ENCODE assay signal across 18 mouse cellular contexts in genomic region chr15:84731676-84732424, GRCm38 (mm10). TPM values are rescaled to one million over a fixed set of nuclear protein-coding genes. Genes with fewer than 3 reads are reported as not detected.
DNase-seq lines count a peak whose midpoint lies in the region; ATAC-seq lines count a peak whose summit lies in the region.
"Had no signal": no experiment of that assay in that cellular context is flagged by ENCODE, and none has a peak within 500 bp of the region (broad histone marks: within the 10 kb centered on the region; RNA-seq: fewer than 3 reads in every experiment).

No protein-coding gene starts in this region.

- peaks cover 7% of the 10 kb centered on the region; the same call in 1 of the 2 replicates for H3K4me1 ChIP-seq in kidney, embryonic 16.5 days (ENCODE audit: insufficient read depth, low read length)
- H3K4me1 ChIP-seq: liver, embryonic 15.5 days had no signal

- no peak overlapping the region for H3K4me3 ChIP-seq in kidney, embryonic 16.5 days (ENCODE audit: low read length)
- H3K4me3 ChIP-seq: limb, embryonic 15.5 days; liver, embryonic 15.5 days had no signal

- H3K27me3 ChIP-seq in kidney, embryonic 16.5 days (ENCODE audit: insufficient read depth, low read length): no peaks in the 10 kb centered on the region
- H3K27me3 ChIP-seq: limb, embryonic 15.5 days; liver, embryonic 15.5 days had no signal

- H3K9me3 ChIP-seq in kidney, embryonic 16.5 days (ENCODE audit: low read length): no peaks in the 10 kb centered on the region
- H3K9me3 ChIP-seq: limb, embryonic 15.5 days; liver, embryonic 15.5 days had no signal

- WGBS in kidney, embryonic 16.5 days: 26% methylated on average over 18 of the region's 18 CpGs

- H3K4me2 ChIP-seq in kidney, embryonic 16.5 days (replicated peaks; ENCODE audit: low read depth, low read length): no peak overlapping the region
- H3K4me2 ChIP-seq: limb, embryonic 15.5 days; liver, embryonic 15.5 days had no signal

- peak overlapping the region; percentile 32; the same call in 1 of the 2 replicates for H3K27ac ChIP-seq in kidney, embryonic 16.5 days (ENCODE audit: low read length)
- H3K27ac ChIP-seq: limb, embryonic 15.5 days; liver, embryonic 15.5 days had no signal

- ATAC-seq in kidney, embryonic 16.5 days (ENCODE audit: low FRiP score, low TSS enrichment): no peak
- ATAC-seq: forebrain, postnatal 0 days had no signal

- no peak overlapping the region for H3K9ac ChIP-seq in kidney, embryonic 16.5 days (replicated peaks; ENCODE audit: low read length)
- H3K9ac ChIP-seq: forebrain, postnatal 0 days; limb, embryonic 15.5 days; liver, embryonic 15.5 days had no signal

- DNase-seq in embryo, embryonic 10.5 days (ENCODE audit: low spot score): peak; percentile 46
- no peak for DNase-seq in embryo, embryonic 10 days (ENCODE audit: low spot score)
- DNase-seq in kidney, postnatal 14 days: no peak
- DNase-seq in neural tube, embryonic 10.5 days (ENCODE audit: extremely low spot score, low spot score): peak; percentile 41
- no peak for DNase-seq in urinary bladder, adult 18-20 months (ENCODE audit: low spot score in 2 of 2)
- DNase-seq in layer of hippocampus, postnatal 10 days (ENCODE audit: low spot score in 2 of 2): no peak
- DNase-seq: adrenal gland, postnatal 14 days; cerebellum, adult 8-10 months; cerebellum, postnatal 36 days; forebrain, postnatal 0 days; gastrocnemius, postnatal 36 days; kidney, postnatal 10 days; lung, postnatal 4 days; thymus, postnatal 14 days had no signal

- H3K36me3 ChIP-seq in kidney, embryonic 16.5 days (ENCODE audit: insufficient read depth, low read length): no peaks in the 10 kb centered on the region
- H3K36me3 ChIP-seq: limb, embryonic 15.5 days; liver, embryonic 15.5 days had no signal

RNA-seq across cellular contexts. Expression of gene Arhgap8, which starts 12.0 kb away (rescaled TPM):
- 12.3 and 13.8 TPM in 2 replicates for polyA plus RNA-seq in kidney, embryonic 16.5 days (2015; fragmentation: Nextera tagmentation; extraction: Ambion mirVana)
- under 1 TPM; 0.27 to 0.89 TPM for total RNA-seq in layer of hippocampus, postnatal 10 days (2021)
- total RNA-seq: megakaryocyte-erythroid progenitor cell, adult 5-6 weeks had no signal

Comparison
In these comparisons a context has a peak if more than half of its experiments do, and no peak if none do; other contexts are left out.
1. DNase-seq: peak in embryo, embryonic 10.5 days (single experiment) and neural tube, embryonic 10.5 days (single experiment); none in embryo, embryonic 10 days (single experiment), kidney, postnatal 14 days (single experiment), urinary bladder, adult 18-20 months (0 of 2) and layer of hippocampus, postnatal 10 days (0 of 2).